Mouse (Mus musculus) adrenal gland, adult 18-20 months (tissue): ENCODE data around the gene Hoga1. TPM values are rescaled to one million over a fixed set of nuclear protein-coding genes. Genes with fewer than 3 reads are reported as not detected.

Experiments used
- DNase-seq, 2 experiments: peaks; one replicate each; pipeline ENCODE4 v3.0.0; 2021 to 2022; ENCODE audit warnings: low spot score in 2 of 2
- total RNA-seq, 2 experiments: library from RNA; stranded (reverse); gene quantifications; 1 replicate in 1 of 2; 2 replicates in 1 of 2; pipeline ENCODE4 v1.2.3; 2021

The Hoga1 gene
- total RNA-seq, 2 experiments from 2014 or later, result 4.2 to 6.5 TPM

DNA sequence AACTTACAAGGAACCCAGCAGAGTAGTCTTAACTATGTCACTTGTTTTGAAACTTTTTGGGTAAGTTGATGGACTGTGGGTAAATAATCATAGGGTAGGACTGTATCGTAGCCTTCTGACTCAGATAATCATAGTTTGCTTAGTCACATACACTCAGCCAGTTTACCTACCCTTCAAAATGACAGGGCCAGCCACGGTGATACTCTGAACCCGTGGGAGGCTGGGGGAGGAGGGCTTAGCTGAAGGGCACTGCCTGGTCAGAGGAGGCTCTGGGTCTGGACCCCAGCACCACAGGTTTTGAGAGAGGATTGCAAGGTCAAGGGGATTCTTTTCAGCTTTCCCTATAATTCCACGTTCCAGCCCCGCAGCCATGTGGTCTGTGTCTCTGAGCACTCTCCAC, 73.2 kb downstream of the Hoga1 start:
- DNase-seq, result no peak

DNA sequence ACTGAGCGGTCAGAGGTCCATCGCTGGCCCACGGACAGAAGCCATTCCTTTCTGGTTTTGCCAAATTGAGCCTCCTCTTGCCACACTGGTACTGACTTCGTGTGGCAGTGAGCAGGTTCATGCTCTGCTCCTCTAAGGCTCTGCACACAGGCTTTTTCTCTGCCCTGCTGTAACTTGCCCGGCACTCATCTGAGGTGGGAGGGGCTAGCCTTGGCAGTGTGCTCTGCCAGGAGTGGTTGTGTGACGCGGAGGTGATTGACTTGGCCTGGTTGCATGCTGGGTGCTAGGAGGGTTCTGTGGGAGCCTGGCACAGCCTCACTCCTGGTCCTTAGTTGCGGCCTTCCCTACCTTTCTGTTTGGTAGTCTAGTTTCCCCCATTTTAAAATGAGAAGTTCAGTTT, 75.0 kb downstream of the Hoga1 start:
- DNase-seq, result no peak

Other genes with a start within 250 kb of the Hoga1 start
- 1 to 10 TPM; 4.2 to 4.8 TPM for gene Arhgap19, start 243.6 kb upstream of the Hoga1 start, total RNA-seq
- gene Frat1, start 215.6 kb upstream of the Hoga1 start, total RNA-seq, result 1 to 10 TPM; 4.1 to 4.9 TPM
- gene Frat2, start 197.5 kb upstream of the Hoga1 start, total RNA-seq, result 1 to 10 TPM; 1.4 to 3.4 TPM
- gene Rrp12, start 149.4 kb upstream of the Hoga1 start, total RNA-seq, result 10 to 100 TPM; 17.0 to 20.7 TPM
- gene Pgam1, start 133.7 kb upstream of the Hoga1 start, total RNA-seq, result 100 to 1,000 TPM; 774 to 926 TPM
- gene Exosc1, start 112.2 kb upstream of the Hoga1 start, total RNA-seq, result 10 to 100 TPM; 25.8 to 26.8 TPM
- gene Zdhhc16, start 112.1 kb upstream of the Hoga1 start, total RNA-seq, result 10 to 100 TPM; 26.3 to 29.6 TPM
- gene Mms19, start 64.5 kb upstream of the Hoga1 start, total RNA-seq, result 10 to 100 TPM; 17.3 to 22.1 TPM
- gene Ubtd1, start 63.8 kb upstream of the Hoga1 start, total RNA-seq, result 10 to 100 TPM; 16.4 to 17.4 TPM
- gene Ankrd2, start 9.6 kb upstream of the Hoga1 start, total RNA-seq, result under 1 TPM; 0.64 to 0.76 TPM
- under 1 TPM; 0.35 to 0.36 TPM for gene 4933411K16Rik, start 6.6 kb downstream of the Hoga1 start, total RNA-seq
- 1 to 10 TPM; 8.9 to 9.5 TPM for gene Morn4, start 40.7 kb downstream of the Hoga1 start, total RNA-seq
- gene Pi4k2a, start 44.9 kb downstream of the Hoga1 start, total RNA-seq, result 10 to 100 TPM; 70.0 to 95.0 TPM
- 100 to 1,000 TPM in 1 of 2 experiments, 10 to 100 TPM in 1; 81.8 to 108 TPM for gene Avpi1, start 83.4 kb downstream of the Hoga1 start, total RNA-seq
- 10 to 100 TPM; 33.9 to 41.1 TPM for gene Marveld1, start 101.8 kb downstream of the Hoga1 start, total RNA-seq
- 10 to 100 TPM; 44.6 to 55.1 TPM for gene Zfyve27, start 118.3 kb downstream of the Hoga1 start, total RNA-seq
- gene Sfrp5, start 156.6 kb downstream of the Hoga1 start, total RNA-seq, result 1 to 10 TPM; 3.4 to 5.9 TPM
- gene Golga7b, start 202.0 kb downstream of the Hoga1 start, total RNA-seq, result 1 to 10 TPM in 1 of 2 experiments, under 1 TPM in 1; 0.93 to 2.5 TPM